Mouse (Mus musculus) regulatory T cell (primary cell): Measurements from ENCODE around the gene Dnal4.
"Not testable (repeated sequence)": the region's sequence is repeated elsewhere in the genome, so short reads cannot be mapped to it uniquely, and the experiment has no call there.

ENCODE experiments used
- in situ Hi-C: fragments of 300-600 bp; cut with MboI, MseI; formaldehyde crosslinking; loops from one replicate; pipeline ENCODE4 v1.15.1; 2025; ENCODE audit warnings: high pct_unique_total_duplicates

Gene Dnal4

GRCm38 (mm10) chr15:79777749-79778148, at the start of gene Dnal4:
Gene Dnal4, minus strand, starts transcription at chr15:79777849.
- in situ Hi-C loops = no loop called here

GRCm38 (mm10) chr15:79827061-79827777, 49.6 kb upstream of the Dnal4 start:
- in situ Hi-C loops = loop anchor here (5.0 kb wide), 1 partner anchor 85 kb away; no protein-coding TSS in a partner anchor

- in situ Hi-C loops = loop anchor here (5.0 kb wide), 1 partner anchor 86 kb away; no protein-coding TSS in a partner anchor
Observed at GRCm38 (mm10) chr15:79826221-79826935, 48.7 kb upstream of the Dnal4 start.

- in situ Hi-C loops = loop anchor here (5.0 kb wide), 1 partner anchor 87 kb away; no protein-coding TSS in a partner anchor
Observed at GRCm38 (mm10) chr15:79825146-79825825, 47.6 kb upstream of the Dnal4 start.

GRCm38 (mm10) chr15:79823588-79824280, 46.1 kb upstream of the Dnal4 start:
- in situ Hi-C loops = no loop called here

GRCm38 (mm10) chr15:79822265-79823199, 44.9 kb upstream of the Dnal4 start:
- in situ Hi-C loops = no loop called here

- in situ Hi-C loops = no loop called here
Observed at GRCm38 (mm10) chr15:79818325-79818724, 40.7 kb upstream of the Dnal4 start.

- in situ Hi-C loops = no loop called here
Observed at GRCm38 (mm10) chr15:79813666-79814258, 36.1 kb upstream of the Dnal4 start.

GRCm38 (mm10) chr15:79812840-79813239, 35.2 kb upstream of the Dnal4 start:
- in situ Hi-C loops = not testable (repeated sequence)

GRCm38 (mm10) chr15:79810997-79811396, 33.3 kb upstream of the Dnal4 start:
- in situ Hi-C loops = no loop called here

- in situ Hi-C loops = no loop called here
Observed at GRCm38 (mm10) chr15:79810061-79810460, 32.4 kb upstream of the Dnal4 start.

GRCm38 (mm10) chr15:79808658-79809057, 31.0 kb upstream of the Dnal4 start:
- in situ Hi-C loops = no loop called here

GRCm38 (mm10) chr15:79808114-79808513, 30.5 kb upstream of the Dnal4 start:
- in situ Hi-C loops = no loop called here

- in situ Hi-C loops = no loop called here
Observed at GRCm38 (mm10) chr15:79807050-79807449, 29.4 kb upstream of the Dnal4 start.

GRCm38 (mm10) chr15:79805246-79805645, 27.6 kb upstream of the Dnal4 start:
- in situ Hi-C loops = no loop called here

- in situ Hi-C loops = no loop called here
Observed at GRCm38 (mm10) chr15:79804352-79805071, 26.9 kb upstream of the Dnal4 start, which contains the start of gene Nptxr. Gene Nptxr, minus strand, starts transcription at chr15:79804766.

GRCm38 (mm10) chr15:79803533-79804351, 26.1 kb upstream of the Dnal4 start:
- in situ Hi-C loops = no loop called here

- in situ Hi-C loops = no loop called here
Observed at GRCm38 (mm10) chr15:79802304-79802703, 24.7 kb upstream of the Dnal4 start.

- in situ Hi-C loops = no loop called here
Observed at GRCm38 (mm10) chr15:79801646-79802045, 24.0 kb upstream of the Dnal4 start.
